Mouse (Mus musculus) heart, postnatal 4 days (tissue): Measurements from ENCODE around the gene 2410004B18Rik. TPM values are rescaled to one million over a fixed set of nuclear protein-coding genes. Genes with fewer than 3 reads are reported as not detected.
A peak's percentile ranks its signal among the peaks of the same experiment; 100 is the strongest.
"Not testable (repeated sequence)": the region's sequence is repeated elsewhere in the genome, so short reads cannot be mapped to it uniquely, and the experiment has no call there.

Source experiments
- DNase-seq: peaks from one replicate; pipeline ENCODE4 v3.0.0; 2021
- total RNA-seq, 2 experiments: library from RNA; stranded (reverse); gene quantifications; 2 replicates each; pipeline ENCODE4 v1.2.3; 2021

2410004B18Rik gene
- total RNA-seq, result 10 to 100 TPM; 24.8 to 25.5 TPM

- peak; percentile 96 for DNase-seq
Measured at GRCm38 (mm10) chr3:145937505-145938404, at the start of gene 2410004B18Rik. Gene 2410004B18Rik, plus strand, starts transcription at chr3:145938014.

- DNase-seq, result no peak
Measured at GRCm38 (mm10) chr3:145890346-145891132, 47.3 kb upstream of the 2410004B18Rik start.

- DNase-seq, result no peak
Measured at GRCm38 (mm10) chr3:145892451-145892850, 45.4 kb upstream of the 2410004B18Rik start.

- DNase-seq, result no peak
Measured at GRCm38 (mm10) chr3:145894131-145894530, 43.7 kb upstream of the 2410004B18Rik start.

GRCm38 (mm10) chr3:145897749-145898148 lies 40.1 kb upstream of the 2410004B18Rik start:
- DNase-seq, result peak; percentile 81

GRCm38 (mm10) chr3:145899832-145900231 lies 38.0 kb upstream of the 2410004B18Rik start:
- DNase-seq, result peak; percentile 46

- no peak for DNase-seq
Measured at GRCm38 (mm10) chr3:145903530-145903929, 34.3 kb upstream of the 2410004B18Rik start.

GRCm38 (mm10) chr3:145904850-145905776 lies 32.7 kb upstream of the 2410004B18Rik start:
- peak; percentile 86 for DNase-seq

- no peak for DNase-seq
Measured at GRCm38 (mm10) chr3:145906582-145906981, 31.2 kb upstream of the 2410004B18Rik start.

- no peak for DNase-seq
Measured at GRCm38 (mm10) chr3:145912512-145912911, 25.3 kb upstream of the 2410004B18Rik start.

DNA sequence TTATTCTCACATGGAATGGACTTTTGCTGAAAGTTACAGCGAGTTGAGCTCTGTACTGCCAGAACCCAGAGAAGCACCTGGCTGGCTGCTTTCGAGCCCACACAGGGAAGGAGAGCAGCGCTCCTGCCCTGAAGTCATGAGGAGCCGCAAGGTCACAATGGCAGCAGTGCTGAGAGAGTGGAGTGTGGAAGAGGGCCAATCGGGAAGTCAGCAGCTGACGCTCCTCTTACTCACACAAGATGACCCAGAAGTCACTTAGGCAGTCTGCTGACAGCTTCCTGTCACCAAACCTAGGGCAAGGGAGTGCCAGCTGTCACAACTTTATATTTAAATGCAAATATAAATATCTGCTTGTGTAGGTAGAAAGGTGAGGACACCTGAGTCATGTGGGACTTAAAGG lies 24.6 kb upstream of the 2410004B18Rik start:
- no peak for DNase-seq

DNA sequence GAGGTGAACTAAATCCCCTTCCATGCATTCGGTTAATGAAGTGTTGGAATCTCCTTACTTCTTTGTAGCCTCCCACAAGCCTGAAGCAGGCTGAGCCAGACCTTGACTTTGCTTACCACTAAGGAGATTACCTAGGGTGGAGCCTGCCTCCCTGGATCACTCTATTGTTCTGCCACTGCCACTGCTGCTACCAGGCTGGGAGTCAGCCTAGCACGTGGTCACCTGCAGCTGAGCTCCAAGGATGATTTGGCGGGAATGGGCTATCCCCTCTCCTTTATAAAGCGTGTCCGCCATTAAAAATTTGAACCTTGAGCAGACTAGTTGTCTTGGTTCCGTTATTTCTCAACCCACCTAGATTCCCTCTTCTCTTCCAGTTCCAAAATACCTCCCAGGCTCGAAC lies 23.9 kb upstream of the 2410004B18Rik start:
- not testable (repeated sequence) for DNase-seq

DNA sequence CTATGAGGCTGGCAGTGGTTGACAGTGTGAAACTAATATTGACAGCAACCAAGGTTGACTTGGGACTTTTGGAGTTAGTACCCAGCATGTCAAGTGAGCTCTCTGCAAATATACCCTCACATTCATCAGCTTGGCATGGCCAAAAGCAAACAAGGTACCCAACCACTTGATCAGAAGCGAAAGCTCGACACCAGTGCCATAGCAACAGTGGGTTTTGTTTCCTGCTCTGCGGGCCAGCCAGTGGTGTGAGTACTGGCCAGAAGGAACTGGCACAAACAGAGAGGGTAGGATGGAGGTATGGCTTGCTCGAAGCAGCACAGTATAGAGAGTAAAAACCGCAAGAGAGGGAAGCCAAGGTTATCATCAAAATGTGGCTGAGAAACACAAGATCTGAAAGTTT lies 21.4 kb upstream of the 2410004B18Rik start:
- DNase-seq, result no peak

DNA sequence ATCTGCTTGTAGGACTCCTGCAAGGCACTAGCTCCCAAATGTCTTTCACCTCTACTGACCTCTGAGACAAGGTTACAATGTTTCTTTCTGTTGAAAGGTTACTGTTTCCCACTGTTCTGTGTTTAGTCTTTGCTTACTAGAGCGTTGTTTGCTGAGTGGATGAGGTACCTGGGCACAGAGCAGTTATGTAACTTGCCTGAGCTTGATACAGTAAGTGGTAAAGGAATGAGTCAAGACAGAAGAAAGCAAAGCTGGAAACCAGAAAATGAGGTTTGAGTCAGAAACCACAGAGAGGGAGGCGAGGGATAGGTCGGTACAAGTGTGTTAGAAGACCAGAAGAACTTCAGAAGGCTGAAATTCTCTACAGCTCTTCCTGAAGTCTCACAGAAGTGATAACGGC lies 21.0 kb upstream of the 2410004B18Rik start:
- no peak for DNase-seq

- DNase-seq, result peak; percentile 27
Measured at GRCm38 (mm10) chr3:145922019-145922854, 15.6 kb upstream of the 2410004B18Rik start, which contains the start of gene Bcl10. Gene Bcl10, plus strand, starts transcription at chr3:145922804.

GRCm38 (mm10) chr3:145922971-145923370 lies 14.8 kb upstream of the 2410004B18Rik start:
- no peak for DNase-seq

DNA sequence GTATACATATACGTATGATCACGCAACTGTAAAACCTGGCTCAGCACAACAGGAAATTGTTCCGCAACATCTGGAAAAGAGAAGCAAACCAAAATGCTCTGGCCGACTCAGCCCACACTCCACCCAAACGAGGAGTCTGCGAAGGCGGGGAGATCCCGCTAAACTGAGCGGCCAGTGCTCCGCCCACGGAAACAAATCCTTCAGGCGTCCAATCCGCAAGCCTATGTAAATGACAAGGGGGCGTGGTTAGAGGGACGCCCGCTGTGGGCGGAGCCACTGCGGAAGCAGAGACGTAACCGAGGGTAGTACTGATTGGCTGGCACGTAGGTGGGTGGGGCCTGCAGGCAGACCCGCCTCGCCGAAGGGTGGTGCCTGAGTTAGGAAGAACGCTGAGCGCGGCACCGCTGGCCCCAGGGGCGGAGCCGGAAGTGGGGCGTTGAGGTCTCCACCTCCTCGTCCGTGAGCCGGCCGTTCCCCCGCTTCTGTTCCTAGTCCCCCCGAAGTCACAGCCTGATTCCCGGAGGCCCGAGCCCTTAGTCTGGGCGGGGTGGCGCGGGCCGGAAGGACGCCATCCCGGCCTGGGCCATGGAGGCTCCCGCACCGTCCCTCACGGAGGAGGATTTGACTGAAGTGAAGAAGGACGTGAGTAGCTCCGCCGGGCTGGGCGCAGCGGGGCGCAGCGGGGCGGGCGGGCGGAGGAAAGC lies 13.8 kb upstream of the 2410004B18Rik start:
- peak; percentile 99 for DNase-seq

GRCm38 (mm10) chr3:145924649-145925337 lies 13.0 kb upstream of the 2410004B18Rik start:
- DNase-seq, result peak; percentile 60

DNA sequence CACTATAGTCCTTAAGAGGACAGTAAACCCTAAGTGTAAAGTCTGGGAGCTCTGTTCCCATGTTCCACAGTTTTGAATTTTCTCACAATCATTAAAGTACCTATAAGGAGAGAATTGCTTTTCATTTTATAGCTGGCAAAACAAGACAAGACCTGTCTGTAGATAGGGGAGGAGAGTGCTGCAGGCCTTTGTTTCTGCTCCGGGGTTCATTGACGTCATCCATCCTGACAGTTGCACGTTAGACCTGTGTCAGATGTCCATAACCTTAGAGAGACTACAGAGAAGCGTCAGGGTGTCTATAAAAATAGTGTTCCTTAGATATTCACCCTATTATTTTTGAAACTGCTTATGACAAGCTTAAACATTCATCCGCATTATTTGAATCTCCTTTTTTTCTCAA lies 12.3 kb upstream of the 2410004B18Rik start:
- DNase-seq, result no peak
